25 mouse cellular contexts compared by ENCODE assay signal in genomic region chr2:148683031-148683430, GRCm38 (mm10). TPM values are rescaled to one million over a fixed set of nuclear protein-coding genes. Genes with fewer than 3 reads are reported as not detected.
A peak's percentile ranks its signal among the peaks of the same experiment; 100 is the strongest.
DNase-seq lines count a peak whose midpoint lies in the region; ATAC-seq lines count a peak whose summit lies in the region.
"Had no signal": no experiment of that assay in that cellular context is flagged by ENCODE, and none has a peak within 500 bp of the region (broad histone marks: within the 10 kb centered on the region; RNA-seq: fewer than 3 reads in every experiment).

No protein-coding gene starts in this region.

- no peak overlapping the region for H3K27ac ChIP-seq in liver, embryonic 15.5 days (replicated peaks)
- H3K27ac ChIP-seq in liver, embryonic 11.5 days (ENCODE audit: low read depth, low read length): no peak overlapping the region
- H3K27ac ChIP-seq: embryonic facial prominence, embryonic 12.5 days; embryonic facial prominence, embryonic 15.5 days; forebrain, embryonic 12.5 days; forebrain, embryonic 15.5 days; hindbrain, embryonic 10.5 days; hindbrain, embryonic 13.5 days; intestine, embryonic 15.5 days had no signal

- DNase-seq in adrenal gland, adult 2 months: peak; percentile 54
- no peak for DNase-seq in adrenal gland, postnatal 10 days
- no peak for DNase-seq in liver, embryonic 11.5 days (ENCODE audit: low spot score)
- peak; percentile 68 for DNase-seq in fat pad, adult 2 months (ENCODE audit: extremely low read depth, low read depth, low spot score)
- DNase-seq in heart, postnatal 36 days: no peak
- DNase-seq: adrenal gland, postnatal 14 days; B cell, adult 2 months; cerebellum, adult 11 months; cerebellum, adult 2 months; cerebellum, adult 9-11 months; cerebellum, postnatal 25 days; gastrocnemius, postnatal 14 days; kidney, adult 11 months had no signal

- H3K4me2 ChIP-seq in liver, embryonic 15.5 days: 0 out of 2 replicates have a peak overlapping the region, but pooled peaks have one; percentile 1
- H3K4me2 ChIP-seq in liver, embryonic 11.5 days: no peak overlapping the region
- H3K4me2 ChIP-seq: embryonic facial prominence, embryonic 12.5 days; embryonic facial prominence, embryonic 15.5 days; forebrain, embryonic 12.5 days; forebrain, embryonic 15.5 days; intestine, embryonic 15.5 days had no signal

- no peaks in the 10 kb centered on the region for H3K9me3 ChIP-seq in liver, embryonic 15.5 days (replicated peaks)
- no peaks in the 10 kb centered on the region for H3K9me3 ChIP-seq in liver, embryonic 11.5 days (ENCODE audit: control insufficient read depth, low read length)
- H3K9me3 ChIP-seq: embryonic facial prominence, embryonic 12.5 days; embryonic facial prominence, embryonic 15.5 days; forebrain, embryonic 12.5 days; forebrain, embryonic 15.5 days; G1E; hindbrain, embryonic 10.5 days; hindbrain, embryonic 13.5 days; intestine, embryonic 15.5 days had no signal

- peaks cover 27% of the 10 kb centered on the region for H3K36me3 ChIP-seq in liver, embryonic 15.5 days (replicated peaks)
- H3K36me3 ChIP-seq in liver, embryonic 11.5 days (ENCODE audit: control insufficient read depth, insufficient read depth, low read length): peaks cover 9% of the 10 kb centered on the region

- H3K27me3 ChIP-seq in liver, embryonic 15.5 days: no peaks in the 10 kb centered on the region
- H3K27me3 ChIP-seq in liver, embryonic 11.5 days (replicated peaks; ENCODE audit: control insufficient read depth, insufficient read depth, low read length): no peaks in the 10 kb centered on the region
- H3K27me3 ChIP-seq: CH12.LX; embryonic facial prominence, embryonic 12.5 days; embryonic facial prominence, embryonic 15.5 days; forebrain, embryonic 12.5 days; forebrain, embryonic 15.5 days; hindbrain, embryonic 13.5 days; intestine, embryonic 15.5 days; Patski had no signal

- intact Hi-C loops in heart, postnatal 36 days (cut with DNase I): loop anchor here (5.0 kb wide), 1 partner anchor 219 kb away; no protein-coding TSS in a partner anchor

- H3K9ac ChIP-seq in liver, embryonic 15.5 days: no peak overlapping the region
- H3K9ac ChIP-seq in liver, embryonic 11.5 days (ENCODE audit: low read depth, low read length): no peak overlapping the region
- H3K9ac ChIP-seq: embryonic facial prominence, embryonic 12.5 days; embryonic facial prominence, embryonic 15.5 days; forebrain, embryonic 12.5 days; forebrain, embryonic 15.5 days; hindbrain, embryonic 13.5 days; intestine, embryonic 15.5 days had no signal

- H3K4me1 ChIP-seq in liver, embryonic 15.5 days (replicated peaks): peaks cover 59% of the 10 kb centered on the region
- H3K4me1 ChIP-seq in liver, embryonic 11.5 days (replicated peaks; ENCODE audit: control insufficient read depth, insufficient read depth, low read length): peaks cover 24% of the 10 kb centered on the region

- ATAC-seq in liver, embryonic 15.5 days (ENCODE audit: insufficient read depth): no peak
- ATAC-seq in liver, embryonic 11.5 days (replicated peaks; ENCODE audit: low FRiP score): no peak
- ATAC-seq: forebrain, embryonic 15.5 days; hindbrain, embryonic 16.5 days; intestine, embryonic 15.5 days; Patski had no signal

- 64% methylated on average over 1 of the region's 1 CpGs for WGBS in liver, embryonic 15.5 days (ENCODE audit: insufficient replicate concordance)
- WGBS in liver, embryonic 11.5 days: 94% methylated on average over 1 of the region's 1 CpGs

- H3K4me3 ChIP-seq in liver, embryonic 15.5 days (replicated peaks): no peak overlapping the region
- H3K4me3 ChIP-seq in liver, embryonic 11.5 days (ENCODE audit: low read depth, low read length): no peak overlapping the region
- H3K4me3 ChIP-seq: embryonic facial prominence, embryonic 12.5 days; embryonic facial prominence, embryonic 15.5 days; forebrain, embryonic 12.5 days; forebrain, embryonic 15.5 days; hindbrain, embryonic 13.5 days; intestine, embryonic 15.5 days had no signal

RNA-seq across cellular contexts. Expression of gene Gzf1, which starts 2.2 kb away (rescaled TPM):
- total RNA-seq in adrenal gland, adult 2 months (2021): 10 to 100 TPM; 26.8 to 31.7 TPM
- 7.7 and 10.5 TPM in 2 replicates for polyA plus RNA-seq in adrenal gland, adult 2 months (2012; rRNA removed)
- 10 to 100 TPM; 28.1 to 31.7 TPM for total RNA-seq in adrenal gland, postnatal 10 days (2021)
- polyA plus RNA-seq in liver, embryonic 15.5 days (2015; fragmentation: Nextera tagmentation; extraction: Ambion mirVana): 9.5 and 10.4 TPM in 2 replicates
- 16.7 and 18.4 TPM in 2 replicates for polyA plus RNA-seq in liver, embryonic 11.5 days (2014; fragmentation: Nextera tagmentation; extraction: Ambion mirVana)
- total RNA-seq in heart, postnatal 36 days (2021): 10 to 100 TPM; 23.0 to 26.3 TPM

RNA-seq across cellular contexts. Expression of gene Nxt1, which starts 10.6 kb away (rescaled TPM):
- 10 to 100 TPM; 15.8 to 20.6 TPM for total RNA-seq in adrenal gland, adult 2 months (2021)
- 10.9 and 11.1 TPM in 2 replicates for polyA plus RNA-seq in adrenal gland, adult 2 months (2012; rRNA removed)
- total RNA-seq in adrenal gland, postnatal 10 days (2021): 10 to 100 TPM; 20.0 to 22.6 TPM
- 43.9 and 51.8 TPM in 2 replicates for polyA plus RNA-seq in liver, embryonic 15.5 days (2015; fragmentation: Nextera tagmentation; extraction: Ambion mirVana)
- polyA plus RNA-seq in liver, embryonic 11.5 days (2014; fragmentation: Nextera tagmentation; extraction: Ambion mirVana): 104 and 108 TPM in 2 replicates
- total RNA-seq in heart, postnatal 36 days (2021): 10 to 100 TPM in 1 of 2 experiments, 1 to 10 TPM in 1; 7.1 to 10.2 TPM

RNA-seq across cellular contexts. Expression of gene Napb, which starts 49.2 kb away (rescaled TPM):
- total RNA-seq in adrenal gland, adult 2 months (2021): 1 to 10 TPM; 4.8 to 5.1 TPM
- polyA plus RNA-seq in adrenal gland, adult 2 months (2012; rRNA removed): 0.49 and 0.61 TPM in 2 replicates
- 10 to 100 TPM in 1 of 2 experiments, 1 to 10 TPM in 1; 5.5 to 10.4 TPM for total RNA-seq in adrenal gland, postnatal 10 days (2021)
- polyA plus RNA-seq in liver, embryonic 15.5 days (2015; fragmentation: Nextera tagmentation; extraction: Ambion mirVana): 0.29 and 0.30 TPM in 2 replicates
- polyA plus RNA-seq in liver, embryonic 11.5 days (2014; fragmentation: Nextera tagmentation; extraction: Ambion mirVana): 1.4 and 1.5 TPM in 2 replicates
- 1 to 10 TPM; 1.1 to 1.2 TPM for total RNA-seq in heart, postnatal 36 days (2021)
- polyA plus RNA-seq: G1E had no signal

Comparison
In these comparisons a context has a peak if more than half of its experiments do, and no peak if none do; other contexts are left out.
1. DNase-seq: peak in adrenal gland, adult 2 months (single experiment) and fat pad, adult 2 months (single experiment); none in adrenal gland, postnatal 10 days (single experiment), liver, embryonic 11.5 days (single experiment) and heart, postnatal 36 days (0 of 2).